Mouse (Mus musculus) kidney, adult 2 months (tissue): ENCODE results near the gene 2810408A11Rik.

ENCODE experiments used
- CTCF ChIP-seq: fragments of 200-500 bp; conservative IDR thresholded peaks from 2 replicates; pipeline ENCODE4 v1.5.1; 2011; ENCODE audit warnings: low read depth, mild to moderate bottlenecking, control low read depth, low read length, moderate library complexity, mixed read lengths; ENCODE audit not compliant: insufficient read depth, insufficient read length
- POLR2A ChIP-seq: fragments of 200-500 bp; IDR thresholded peaks from one replicate; pipeline ENCODE4 v1.6.1; 2011; ENCODE audit warnings: low read depth, low read length, control low read depth

DNA sequence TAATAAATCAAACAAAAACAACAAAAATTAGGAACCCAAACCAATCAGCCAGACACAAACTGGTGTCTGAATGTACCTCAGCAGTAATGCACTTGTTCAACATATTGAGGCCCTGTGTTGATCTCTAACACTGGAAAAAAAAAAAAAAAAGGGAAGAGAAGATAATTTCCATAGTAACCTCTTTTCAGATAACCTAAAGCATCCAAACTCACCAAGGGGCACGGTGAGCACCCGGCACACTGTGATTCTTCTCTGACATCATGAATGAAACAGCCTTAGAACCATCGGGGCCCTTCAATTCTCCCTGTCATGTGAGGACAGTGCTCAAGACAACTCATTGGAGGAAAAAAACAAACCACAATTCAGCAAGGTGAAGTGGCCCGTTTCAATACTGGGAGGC, 28.9 kb upstream of the 2810408A11Rik start:
- TF ChIP-seq CTCF (no peak), POLR2A (no peak)
